Mouse (Mus musculus): ENCODE measurements around the gene Tas2r119. TPM values are rescaled to one million over a fixed set of nuclear protein-coding genes. Genes with fewer than 3 reads are reported as not detected.

Gene Tas2r119
- polyA plus RNA-seq (2015; fragmentation: Illumina TruSeq; extraction: RNeasy Lipid Tissue Mini Kit (QIAGEN cat#74804); ENCODE audit: insufficient read depth, low read depth, low replicate concordance), result not detected

GRCm38 (mm10) chr15:32176989-32177388, at the start of gene Tas2r119:
Gene Tas2r119, plus strand, starts transcription at chr15:32177289.

Other genes starting within 250 kb of the Tas2r119 start
- gene Sema5a, start 67.5 kb downstream of the Tas2r119 start, polyA plus RNA-seq (2015; fragmentation: Illumina TruSeq; extraction: RNeasy Lipid Tissue Mini Kit (QIAGEN cat#74804); ENCODE audit: insufficient read depth, low read depth, low replicate concordance), result 5.2 TPM